In the genomic region with DNA sequence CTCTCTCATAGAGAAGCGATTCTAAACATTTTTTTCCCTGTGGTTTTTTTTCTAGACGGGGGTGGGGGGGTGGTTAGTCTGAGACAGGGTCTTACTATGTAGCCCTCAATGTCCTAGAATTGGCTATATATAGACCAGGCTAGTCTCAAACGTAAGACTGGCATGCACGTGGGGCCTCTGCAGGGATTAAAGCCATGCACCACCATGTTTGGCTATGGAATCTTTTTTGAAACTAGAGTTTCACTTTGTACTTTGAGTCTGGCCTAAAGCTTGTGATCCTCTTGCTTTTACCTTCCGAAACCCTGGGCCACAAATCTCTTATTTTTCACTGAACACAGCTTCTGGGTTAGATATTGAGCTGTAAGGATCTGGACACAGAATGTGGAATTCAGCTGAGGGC, we compare ENCODE assay signal across 8 mouse cellular contexts. TPM values are rescaled to one million over a fixed set of nuclear protein-coding genes. Genes with fewer than 3 reads are reported as not detected.
A peak's percentile ranks its signal among the peaks of the same experiment; 100 is the strongest.
DNase-seq lines count a peak whose midpoint lies in the region; ATAC-seq and TF ChIP-seq lines count a peak whose summit lies in the region.

No protein-coding gene starts in this region.

- peak overlapping the region; percentile 89 for H3K9ac ChIP-seq in heart, embryonic 14.5 days (ENCODE audit: low read length)
- H3K9ac ChIP-seq in heart, postnatal 0 days (replicated peaks; ENCODE audit: low read depth, low read length): peak overlapping the region; percentile 92; the same call in 1 of the 2 replicates
- H3K9ac ChIP-seq in liver, postnatal 0 days (replicated peaks): no peak overlapping the region

- TF ChIP-seq CTCF in G1E (IDR thresholded peaks at IDR 0.05; ENCODE audit: low read depth, low read length): no peak
- TF ChIP-seq CTCF in heart, postnatal 0 days (IDR thresholded peaks at IDR 0.05; ENCODE audit: low read depth): no peak
- TF ChIP-seq CTCF in liver, postnatal 0 days (IDR thresholded peaks at IDR 0.05; ENCODE audit: low read depth): no peak

- no peaks in the 10 kb centered on the region for H3K9me3 ChIP-seq in heart, embryonic 14.5 days (ENCODE audit: control insufficient read depth, low read length)
- no peaks in the 10 kb centered on the region for H3K9me3 ChIP-seq in G1E (replicated peaks)
- H3K9me3 ChIP-seq in heart, postnatal 0 days (replicated peaks; ENCODE audit: control insufficient read depth, low read length): no peaks in the 10 kb centered on the region
- H3K9me3 ChIP-seq in liver, postnatal 0 days (ENCODE audit: low read length): no peaks in the 10 kb centered on the region

- peak overlapping the region; percentile 24 to 69; a peak in 3 of 4 replicates for H3K4me3 ChIP-seq in heart, embryonic 14.5 days (ENCODE audit: control insufficient read depth in 1 of 2, insufficient read depth in 1 of 2, low read depth in 1 of 2, low read length in 2 of 2)
- H3K4me3 ChIP-seq in G1E (ENCODE audit: low read depth, low read length): peak overlapping the region; percentile 16; the same call in 1 of the 2 replicates
- peak overlapping the region; percentile 85 for H3K4me3 ChIP-seq in heart, postnatal 0 days (ENCODE audit: low read depth, low read length)
- peak overlapping the region; percentile 68; the same call in 1 of the 2 replicates for H3K4me3 ChIP-seq in liver, postnatal 0 days (ENCODE audit: low read depth, low read length)

- no peak for DNase-seq in heart, postnatal 14 days
- DNase-seq in G1E (ENCODE audit: low spot score): no peak
- DNase-seq in heart, postnatal 0 days (ENCODE audit: low spot score): peak; percentile 27
- DNase-seq in liver, postnatal 0 days: no peak
- DNase-seq in ovary, adult 18-20 months (ENCODE audit: low spot score): no peak
- no peak for DNase-seq in MN1 (ENCODE audit: low spot score)
- no peak for DNase-seq in spleen, postnatal 4 days (ENCODE audit: low spot score in 2 of 2)

- WGBS in heart, embryonic 14.5 days: 28% methylated on average over 5 of the region's 5 CpGs
- 31% methylated on average over 5 of the region's 5 CpGs for WGBS in heart, postnatal 0 days
- 34% methylated on average over 5 of the region's 5 CpGs for WGBS in liver, postnatal 0 days (ENCODE audit: insufficient replicate concordance)

- no peaks in the 10 kb centered on the region for H3K36me3 ChIP-seq in heart, embryonic 14.5 days (ENCODE audit: control insufficient read depth, insufficient read depth, low read length)
- H3K36me3 ChIP-seq in G1E (replicated peaks): peaks cover 4% of the 10 kb centered on the region
- H3K36me3 ChIP-seq in heart, postnatal 0 days (replicated peaks; ENCODE audit: control insufficient read depth, insufficient read depth, low read length): no peaks in the 10 kb centered on the region
- H3K36me3 ChIP-seq in liver, postnatal 0 days (replicated peaks; ENCODE audit: insufficient read depth, low read length): no peaks in the 10 kb centered on the region

- intact Hi-C loops in heart, postnatal 14 days (cut with DNase I): loop anchor here (5.0 to 10.0 kb wide), 2 partner anchors 75 to 87 kb away; a partner anchor contains a TSS

- peaks cover 11% of the 10 kb centered on the region; the same call in 1 of the 2 replicates for H3K27me3 ChIP-seq in heart, embryonic 14.5 days (ENCODE audit: control insufficient read depth, insufficient read depth, low read length)
- H3K27me3 ChIP-seq in G1E (ENCODE audit: insufficient read depth, low read length): no peaks in the 10 kb centered on the region
- H3K27me3 ChIP-seq in heart, postnatal 0 days (ENCODE audit: control insufficient read depth, insufficient read depth, low read length): no peaks in the 10 kb centered on the region; the same call in 1 of the 2 replicates
- no peaks in the 10 kb centered on the region for H3K27me3 ChIP-seq in liver, postnatal 0 days (ENCODE audit: insufficient read depth, low read length)

- H3K27ac ChIP-seq in heart, embryonic 14.5 days (replicated peaks in 1 of 2; ENCODE audit: control insufficient read depth in 1 of 2, insufficient read depth in 1 of 2, low read depth in 2 of 2, low read length in 2 of 2): peak overlapping the region; percentile 90 to 96
- peak overlapping the region; percentile 99 for H3K27ac ChIP-seq in heart, postnatal 0 days (ENCODE audit: low read depth)
- H3K27ac ChIP-seq in liver, postnatal 0 days (ENCODE audit: low read depth): no peak overlapping the region

- no peak for ATAC-seq in heart, embryonic 14.5 days (ENCODE audit: insufficient number of reproducible peaks, insufficient read depth, low FRiP score, low read depth)
- no peak for ATAC-seq in G1E (ENCODE audit: extremely low read depth, insufficient number of reproducible peaks, low FRiP score, poor library complexity, severe bottlenecking)
- no peak for ATAC-seq in heart, postnatal 0 days (ENCODE audit: insufficient read depth, low read depth)
- no peak for ATAC-seq in liver, postnatal 0 days

- peak overlapping the region; percentile 71 for H3K4me2 ChIP-seq in heart, embryonic 14.5 days (ENCODE audit: low read length)
- peak overlapping the region; percentile 67 for H3K4me2 ChIP-seq in heart, postnatal 0 days (ENCODE audit: low read depth, low read length)
- H3K4me2 ChIP-seq in liver, postnatal 0 days (ENCODE audit: low read depth, low read length): peak overlapping the region; percentile 75

- H3K4me1 ChIP-seq in heart, embryonic 14.5 days (ENCODE audit: control insufficient read depth in 2 of 2, insufficient read depth in 2 of 2, low read length in 2 of 2): peaks cover 0 to 12% of the 10 kb centered on the region in 2 experiments; a peak in 1 of 4 replicates
- peaks cover 5% of the 10 kb centered on the region for H3K4me1 ChIP-seq in G1E (ENCODE audit: insufficient read depth, low read depth, low read length)
- no peaks in the 10 kb centered on the region; the same call in 1 of the 2 replicates for H3K4me1 ChIP-seq in heart, postnatal 0 days (ENCODE audit: control insufficient read depth, insufficient read depth)
- H3K4me1 ChIP-seq in liver, postnatal 0 days (ENCODE audit: insufficient read depth): no peaks in the 10 kb centered on the region

- no peak for TF ChIP-seq EP300 in heart, postnatal 0 days (IDR thresholded peaks at IDR 0.05; ENCODE audit: low read depth)
- no peak for TF ChIP-seq EP300 in liver, postnatal 0 days (IDR thresholded peaks at IDR 0.05; ENCODE audit: low read depth)

RNA-seq across cellular contexts. Expression of a gene that starts 2.2 kb away (rescaled TPM):
- 28.0 and 30.3 TPM in 2 replicates for polyA plus RNA-seq in heart, embryonic 14.5 days (2014; fragmentation: Nextera tagmentation; extraction: Ambion mirVana)
- total RNA-seq in heart, postnatal 14 days (2021): 10 to 100 TPM; 28.2 to 32.0 TPM
- total RNA-seq in G1E (2014; fragmentation: Nextera tagmentation) (74.7 and 81.1 TPM in 2 replicates), G1E (2017) (20.6 and 22.8 TPM in 2 replicates)
- polyA plus RNA-seq in G1E (2012): 4.5 and 4.7 TPM in 2 replicates
- 40.1 and 41.9 TPM in 2 replicates for total RNA-seq in heart, postnatal 0 days (2014; rRNA removed; ENCODE audit: low replicate concordance)
- polyA plus RNA-seq in heart, postnatal 0 days (2015; fragmentation: Nextera tagmentation; extraction: Ambion mirVana): 9.6 and 10.8 TPM in 2 replicates
- polyA plus RNA-seq in liver, postnatal 0 days (2015; fragmentation: Nextera tagmentation; extraction: Ambion mirVana): 3.4 and 3.6 TPM in 2 replicates

Comparison
In these comparisons a context has a peak if more than half of its experiments do, and no peak if none do; other contexts are left out.
1. H3K4me3 ChIP-seq: peak in every context shown above with its lines; median percentile 85 in heart, postnatal 0 days; 68 in liver, postnatal 0 days; 46 in heart, embryonic 14.5 days; 16 in G1E.